Mouse (Mus musculus) forebrain, embryonic 11.5 days (tissue): ENCODE data around the gene Dld. TPM values are rescaled to one million over a fixed set of nuclear protein-coding genes. Genes with fewer than 3 reads are reported as not detected.

Source experiments
- ATAC-seq: fragments of 200-750 bp; cut with Nextera tagmentation; replicated peaks from 2 replicates; pipeline ENCODE4 v1.8.0; 2017; ENCODE audit warnings: moderate TSS enrichment; ENCODE audit not compliant: low FRiP score
- DNase-seq: peaks from one replicate; pipeline ENCODE4 v3.0.0-alpha.2; 2017; ENCODE audit warnings: low spot score
- H3K27ac ChIP-seq: fragments of 300-500 bp; sonication (generic); 2 replicates; pipeline ENCODE4 v1.5.1; 2014; ENCODE audit warnings: low read depth, low read length
- H3K27me3 ChIP-seq: fragments of 300-500 bp; sonication (generic); 2 replicates; pipeline ENCODE4 v1.6.1; 2014; ENCODE audit warnings: mild to moderate bottlenecking, low read length, mixed read lengths; ENCODE audit not compliant: control insufficient read depth, insufficient read depth
- H3K36me3 ChIP-seq: fragments of 300-500 bp; sonication (generic); 2 replicates; pipeline ENCODE4 v1.6.1; 2014; ENCODE audit warnings: mild to moderate bottlenecking, low read length, moderate library complexity, mixed read lengths; ENCODE audit not compliant: control insufficient read depth, insufficient read depth
- H3K4me1 ChIP-seq: fragments of 300-500 bp; sonication (generic); replicated peaks from 2 replicates; pipeline ENCODE4 v1.6.1; 2014; ENCODE audit warnings: low read length, mixed read lengths; ENCODE audit not compliant: control insufficient read depth, insufficient read depth
- H3K4me2 ChIP-seq: fragments of 300-500 bp; sonication (generic); 2 replicates; pipeline ENCODE4 v1.6.1; 2014; ENCODE audit warnings: low read depth, mild to moderate bottlenecking, low read length, moderate library complexity, mixed read lengths; ENCODE audit not compliant: severe bottlenecking
- H3K4me3 ChIP-seq: fragments of 300-500 bp; sonication (generic); 2 replicates; pipeline ENCODE4 v1.5.1; 2014; ENCODE audit warnings: low read depth, low read length
- H3K9ac ChIP-seq: fragments of 300-500 bp; sonication (generic); 2 replicates; pipeline ENCODE4 v1.6.1; 2014; ENCODE audit warnings: low read length
- H3K9me3 ChIP-seq: fragments of 300-500 bp; sonication (generic); 2 replicates; pipeline ENCODE4 v1.6.1; 2016; ENCODE audit warnings: low read length, mixed read lengths; ENCODE audit not compliant: control insufficient read depth
- WGBS: fragments of 180-500 bp; shearing (Covaris S2); extraction: QIAGEN DNeasy Blood & Tissue Kit; methylation state at CpG from one replicate; pipeline ENCODE4 v1.1.7; 2014; 5-methylcytosine and 5-hydroxymethylcytosine counted together
- polyA plus RNA-seq: library from polyadenylated mRNA; unstranded; fragments of >200 nt; fragmentation: Nextera tagmentation; extraction: Ambion mirVana; gene quantifications from 2 replicates; pipeline ENCODE4 v1.2.1, GENCODE M21; 2014

Dld gene
- polyA plus RNA-seq, 1 experiment from 2014 or later = 142 TPM

DNA sequence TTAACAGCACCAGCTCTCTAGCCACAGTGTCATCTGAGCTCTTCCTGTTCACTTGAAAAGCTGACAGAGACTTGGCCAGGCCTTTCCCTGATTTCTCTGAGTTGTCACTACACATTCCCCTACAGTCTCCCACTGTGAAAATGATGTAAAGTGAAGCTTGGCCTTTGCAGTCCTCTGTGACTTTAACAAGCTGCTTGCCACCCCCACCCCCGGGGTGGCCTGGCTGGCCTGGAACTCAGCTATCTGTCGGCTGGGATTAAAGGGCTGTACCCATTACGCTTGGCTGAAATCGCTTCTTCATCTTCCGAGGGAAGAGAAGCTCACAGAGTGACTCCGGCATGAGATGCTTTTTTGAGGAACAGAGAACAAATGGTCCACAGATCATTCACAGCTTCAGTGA is 35.3 kb downstream of the Dld start:
- Histone ChIP-seq H3K27ac (no peak overlapping the region), H3K27me3 (no peaks in the 10 kb centered on the region), H3K9ac (no peak overlapping the region), H3K4me3 (no peak overlapping the region), H3K36me3 (no peaks in the 10 kb centered on the region), H3K4me1 (no peaks in the 10 kb centered on the region), H3K9me3 (no peaks in the 10 kb centered on the region), H3K4me2 (no peak overlapping the region)
- WGBS = 63% methylated on average over 6 of the region's 6 CpGs
- no peak for DNase-seq
- no peak for ATAC-seq

DNA sequence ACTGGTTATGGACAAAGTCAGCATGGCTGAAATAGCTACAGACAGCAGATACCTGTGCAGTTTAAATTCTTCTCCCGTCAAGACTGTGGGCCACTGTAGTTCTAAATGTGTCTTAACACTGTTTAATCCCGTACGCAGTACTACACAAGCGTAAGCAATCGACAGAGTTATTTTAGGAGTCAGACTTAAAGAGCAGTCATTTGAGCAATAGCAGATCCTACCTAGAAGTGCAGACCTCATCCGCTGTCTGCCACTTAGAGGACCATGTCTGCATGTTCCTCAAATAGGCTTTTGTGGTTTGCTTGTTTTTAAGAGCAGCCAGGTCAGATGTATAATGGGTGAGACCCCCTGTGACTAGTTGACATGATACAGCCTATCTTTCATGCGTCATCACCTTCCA is 36.9 kb downstream of the Dld start:
- DNase-seq (no peak), ATAC-seq (no peak)
- WGBS = 96% methylated on average over 7 of the region's 7 CpGs
- Histone ChIP-seq H3K4me3 (no peak overlapping the region), H3K27ac (no peak overlapping the region), H3K9ac (no peak overlapping the region), H3K36me3 (no peaks in the 10 kb centered on the region), H3K27me3 (no peaks in the 10 kb centered on the region), H3K4me1 (no peaks in the 10 kb centered on the region), H3K4me2 (no peak overlapping the region), H3K9me3 (no peaks in the 10 kb centered on the region)

DNA sequence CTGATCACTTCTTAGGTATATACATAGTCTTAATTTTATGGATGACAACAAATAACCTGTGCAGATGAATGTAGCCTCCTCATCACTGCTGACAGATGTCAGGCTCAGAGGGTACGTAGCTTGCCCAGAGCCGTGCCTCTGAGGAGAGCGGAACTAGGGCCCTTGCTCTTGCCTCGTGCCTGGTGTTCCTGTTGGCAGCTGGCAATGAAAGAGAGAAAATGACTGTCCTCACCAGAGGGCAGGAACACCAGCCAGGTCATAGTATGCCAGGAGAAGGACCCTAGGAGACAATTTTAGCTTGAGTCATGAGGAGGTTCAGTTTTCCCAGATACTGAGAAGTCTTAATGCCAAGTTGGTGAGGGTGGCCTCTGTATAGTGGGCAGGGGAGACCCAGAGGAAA is 38.1 kb downstream of the Dld start:
- ATAC-seq (no peak), DNase-seq (no peak)
- WGBS = 92% methylated on average over 4 of the region's 4 CpGs
- Histone ChIP-seq H3K27ac (no peak overlapping the region), H3K4me3 (no peak overlapping the region), H3K4me2 (no peak overlapping the region), H3K36me3 (no peaks in the 10 kb centered on the region), H3K27me3 (no peaks in the 10 kb centered on the region), H3K9ac (no peak overlapping the region), H3K4me1 (no peaks in the 10 kb centered on the region), H3K9me3 (no peaks in the 10 kb centered on the region)

DNA sequence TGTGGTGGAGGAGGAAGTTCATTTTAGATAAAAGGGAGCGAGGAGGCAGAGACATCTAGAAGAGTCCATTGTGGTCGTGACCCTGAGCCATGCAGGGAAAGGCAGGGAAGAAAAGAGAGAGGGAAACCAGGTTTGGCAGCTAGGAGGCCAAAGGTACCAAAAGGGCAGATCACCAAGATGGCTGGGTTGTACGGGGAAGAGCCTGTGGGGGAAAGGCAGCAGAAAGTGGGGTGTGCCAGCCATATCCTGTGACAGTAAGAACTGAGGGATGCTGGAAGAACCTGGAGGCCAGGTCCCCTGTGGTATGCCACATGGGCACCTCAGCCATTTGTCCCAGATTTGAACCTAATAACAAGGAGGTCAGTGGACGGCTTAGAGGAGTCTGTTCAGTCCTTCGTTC is 39.0 kb downstream of the Dld start:
- Histone ChIP-seq H3K27ac (no peak overlapping the region), H3K4me3 (no peak overlapping the region), H3K4me1 (no peaks in the 10 kb centered on the region), H3K9me3 (no peaks in the 10 kb centered on the region), H3K36me3 (no peaks in the 10 kb centered on the region), H3K9ac (no peak overlapping the region), H3K27me3 (no peaks in the 10 kb centered on the region), H3K4me2 (no peak overlapping the region)
- DNase-seq = no peak
- no peak for ATAC-seq
- WGBS = 95% methylated on average over 5 of the region's 5 CpGs

DNA sequence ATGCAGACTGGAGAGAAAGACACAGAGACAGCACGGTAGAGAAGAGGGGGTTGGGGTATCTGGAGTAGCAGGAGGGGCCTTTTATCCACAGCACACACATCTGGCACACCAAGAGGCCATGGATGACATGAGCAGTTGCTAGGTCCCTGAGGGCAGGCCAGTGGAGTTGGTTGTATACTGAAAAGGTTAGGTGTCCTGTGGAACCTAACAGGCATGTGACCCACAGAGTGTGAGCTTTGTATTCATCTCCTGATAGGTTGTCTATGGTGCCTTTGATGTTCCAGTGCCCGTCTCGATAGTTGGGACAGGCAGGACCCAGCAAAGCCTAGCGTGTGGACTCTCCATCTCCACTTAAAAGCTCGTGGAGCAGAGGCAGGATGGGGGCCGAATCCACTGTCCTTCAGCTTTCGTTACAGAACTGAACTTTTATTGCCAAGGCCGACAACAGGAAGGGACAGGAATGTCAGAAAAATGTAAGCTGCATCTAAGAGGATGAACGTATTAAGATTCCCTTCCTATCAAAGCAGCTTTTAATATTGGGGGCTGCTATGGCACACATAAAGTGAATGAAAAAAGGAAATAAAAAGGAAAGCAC is 39.5 kb downstream of the Dld start:
- Histone ChIP-seq H3K27ac (no peak overlapping the region), H3K4me1 (no peaks in the 10 kb centered on the region), H3K4me2 (no peak overlapping the region), H3K36me3 (no peaks in the 10 kb centered on the region), H3K4me3 (no peak overlapping the region), H3K9ac (no peak overlapping the region), H3K27me3 (no peaks in the 10 kb centered on the region), H3K9me3 (no peaks in the 10 kb centered on the region)
- DNase-seq = no peak
- no peak for ATAC-seq
- 91% methylated on average over 9 of the region's 9 CpGs for WGBS

DNA sequence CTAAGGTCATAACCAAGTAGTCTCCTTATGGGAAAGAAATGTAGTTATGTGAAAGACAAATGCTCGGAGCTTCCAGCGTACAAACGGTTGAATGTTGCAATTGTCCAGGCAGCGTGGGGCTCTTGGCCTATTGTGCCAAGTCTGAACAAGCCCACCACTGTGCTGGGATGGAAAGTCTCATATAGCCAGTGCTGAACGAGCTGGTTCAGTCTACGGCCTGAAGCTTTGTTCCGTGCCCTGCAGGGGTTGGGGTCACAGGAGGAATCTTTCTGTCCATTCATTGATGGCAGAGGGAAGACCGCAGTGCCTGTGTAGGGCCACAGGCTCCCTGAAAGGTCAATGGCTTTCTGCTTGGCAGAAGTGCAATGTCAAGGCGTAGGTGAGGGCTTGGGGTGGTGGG is 40.6 kb downstream of the Dld start:
- no peaks in the 10 kb centered on the region for H3K9me3 ChIP-seq
- no peaks in the 10 kb centered on the region for H3K4me1 ChIP-seq
- no peak for ATAC-seq
- H3K9ac ChIP-seq = no peak overlapping the region
- 39% methylated on average over 9 of the region's 9 CpGs for WGBS
- no peak overlapping the region for H3K4me2 ChIP-seq
- no peaks in the 10 kb centered on the region for H3K36me3 ChIP-seq
- no peak for DNase-seq
- no peak overlapping the region for H3K27ac ChIP-seq
- no peaks in the 10 kb centered on the region for H3K27me3 ChIP-seq
- no peak overlapping the region for H3K4me3 ChIP-seq

DNA sequence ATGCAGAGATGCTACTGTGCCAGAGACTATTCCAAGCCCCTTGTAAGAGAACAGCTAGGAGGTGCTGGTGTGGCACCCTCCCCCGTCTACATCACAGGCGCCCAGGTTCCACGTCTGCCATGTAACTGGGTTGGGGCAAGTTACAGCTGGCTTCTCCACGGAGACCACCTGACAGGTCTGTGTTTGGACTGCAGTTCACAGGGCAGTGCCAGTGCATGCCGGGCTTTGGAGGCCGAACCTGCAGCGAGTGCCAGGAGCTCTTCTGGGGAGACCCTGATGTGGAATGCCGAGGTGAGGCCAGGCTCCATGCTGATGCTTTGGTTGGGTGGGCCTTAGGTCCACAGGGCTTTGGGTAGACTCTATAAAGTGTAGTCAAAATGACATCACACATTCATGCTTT is 43.5 kb downstream of the Dld start:
- no peak overlapping the region for H3K4me3 ChIP-seq
- no peaks in the 10 kb centered on the region for H3K9me3 ChIP-seq
- H3K27me3 ChIP-seq = no peaks in the 10 kb centered on the region
- ATAC-seq (no peak), DNase-seq (peak; percentile 43)
- no peak overlapping the region for H3K9ac ChIP-seq
- 96% methylated on average over 8 of the region's 8 CpGs for WGBS
- H3K36me3 ChIP-seq = no peaks in the 10 kb centered on the region
- H3K4me2 ChIP-seq = no peak overlapping the region
- H3K4me1 ChIP-seq = no peaks in the 10 kb centered on the region
- no peak overlapping the region for H3K27ac ChIP-seq

GRCm38 (mm10) chr12:31307011-31307410 is 44.2 kb downstream of the Dld start:
- 91% methylated on average over 8 of the region's 8 CpGs for WGBS
- H3K4me2 ChIP-seq = no peak overlapping the region
- H3K27ac ChIP-seq = no peak overlapping the region
- no peak overlapping the region for H3K9ac ChIP-seq
- no peaks in the 10 kb centered on the region for H3K36me3 ChIP-seq
- H3K9me3 ChIP-seq = no peaks in the 10 kb centered on the region
- H3K27me3 ChIP-seq = no peaks in the 10 kb centered on the region
- no peak overlapping the region for H3K4me3 ChIP-seq
- peak; percentile 35 for DNase-seq
- no peak for ATAC-seq
- H3K4me1 ChIP-seq = no peaks in the 10 kb centered on the region

GRCm38 (mm10) chr12:31306075-31306675 is 45.1 kb downstream of the Dld start:
- WGBS = 85% methylated on average over 5 of the region's 5 CpGs
- H3K36me3 ChIP-seq = no peaks in the 10 kb centered on the region

More at GRCm38 (mm10) chr12:31306075-31306675, 45.1 kb downstream of the Dld start:
- Histone ChIP-seq H3K9me3 (no peaks in the 10 kb centered on the region), H3K9ac (no peak overlapping the region), H3K4me1 (no peaks in the 10 kb centered on the region), H3K27me3 (no peaks in the 10 kb centered on the region), H3K4me2 (no peak overlapping the region), H3K27ac (no peak overlapping the region), H3K4me3 (no peak overlapping the region)
- ATAC-seq (no peak), DNase-seq (peak; percentile 11)
